Mouse (Mus musculus): Measurements from ENCODE around the gene Fbxw5.

GRCm38 (mm10) chr2:25450853-25451647, 49.5 kb upstream of the Fbxw5 start:
- TF ChIP-seq POLR2A (IDR thresholded peaks at IDR 0.05; ENCODE audit: low read depth, low read length) (no peak), CTCF (IDR thresholded peaks at IDR 0.05; ENCODE audit: extremely low read depth, insufficient read length, insufficient replicate concordance, low read depth, low read length) (no peak)
